Mouse (Mus musculus) embryo, embryonic 11.5 days (tissue): ENCODE measurements around the gene Gys1.

ENCODE experiments used
- DNase-seq: peaks from one replicate; pipeline ENCODE4 v3.0.0-alpha.2; 2012; ENCODE audit warnings: low read depth, low spot score

Gene Gys1

GRCm38 (mm10) chr7:45414740-45415224 is 19.9 kb upstream of the Gys1 start:
- no peak for DNase-seq

GRCm38 (mm10) chr7:45415636-45416035 is 19.0 kb upstream of the Gys1 start:
- DNase-seq: no peak

- DNase-seq: no peak
These were observed 16.6 kb upstream of the Gys1 start for GRCm38 (mm10) chr7:45417962-45418492.

- DNase-seq: no peak
These were observed 14.6 kb upstream of the Gys1 start for GRCm38 (mm10) chr7:45419859-45420614.

- DNase-seq: no peak
These were observed 14.1 kb upstream of the Gys1 start, which contains the start of gene Lhb for GRCm38 (mm10) chr7:45420615-45420919. Gene Lhb, plus strand, starts transcription at chr7:45420820.

- no peak for DNase-seq
These were observed 13.4 kb upstream of the Gys1 start for GRCm38 (mm10) chr7:45421194-45421593.

GRCm38 (mm10) chr7:45426556-45426955 is 8.1 kb upstream of the Gys1 start:
- DNase-seq: no peak

- no peak for DNase-seq
These were observed 825 bp upstream of the Gys1 start for GRCm38 (mm10) chr7:45433835-45434202.

GRCm38 (mm10) chr7:45435038-45435437 is 394 bp downstream of the Gys1 start:
- no peak for DNase-seq

GRCm38 (mm10) chr7:45436444-45436843 is 1.8 kb downstream of the Gys1 start:
- no peak for DNase-seq

- no peak for DNase-seq
These were observed 2.4 kb downstream of the Gys1 start for GRCm38 (mm10) chr7:45437046-45437445.

- DNase-seq: no peak
These were observed 3.1 kb downstream of the Gys1 start, which contains the start of gene Ruvbl2 for GRCm38 (mm10) chr7:45437521-45438276. Gene Ruvbl2, minus strand, starts transcription at chr7:45438096.

- DNase-seq: no peak
These were observed 9.1 kb downstream of the Gys1 start for GRCm38 (mm10) chr7:45443526-45444420.

GRCm38 (mm10) chr7:45446589-45446988 is 11.9 kb downstream of the Gys1 start:
- no peak for DNase-seq

GRCm38 (mm10) chr7:45447325-45447990 is 12.8 kb downstream of the Gys1 start:
- DNase-seq: no peak

GRCm38 (mm10) chr7:45449974-45450373 is 15.3 kb downstream of the Gys1 start:
- DNase-seq: no peak

- DNase-seq: no peak
These were observed 16.8 kb downstream of the Gys1 start for GRCm38 (mm10) chr7:45451344-45451982.

GRCm38 (mm10) chr7:45454971-45455370 is 20.3 kb downstream of the Gys1 start:
- no peak for DNase-seq

GRCm38 (mm10) chr7:45455932-45456696 is 21.5 kb downstream of the Gys1 start:
- DNase-seq: no peak

GRCm38 (mm10) chr7:45456721-45457203 is 22.1 kb downstream of the Gys1 start:
- no peak for DNase-seq
